Mouse (Mus musculus) regulatory T cell (primary cell): ENCODE results near the gene Akt1.

ENCODE experiments used
- in situ Hi-C: fragments of 300-600 bp; cut with MboI, MseI; formaldehyde crosslinking; loops from one replicate; pipeline ENCODE4 v1.15.1; 2025; ENCODE audit warnings: high pct_unique_total_duplicates

Gene Akt1

GRCm38 (mm10) chr12:112693185-112694126, 18.8 kb upstream of the Akt1 start:
- in situ Hi-C loops, result no loop called here

- in situ Hi-C loops, result no loop called here
These were observed 13.8 kb upstream of the Akt1 start for GRCm38 (mm10) chr12:112688458-112688857.

GRCm38 (mm10) chr12:112683351-112683750, 8.7 kb upstream of the Akt1 start:
- in situ Hi-C loops, result no loop called here

GRCm38 (mm10) chr12:112679027-112679996, 4.6 kb upstream of the Akt1 start:
- in situ Hi-C loops, result no loop called here

GRCm38 (mm10) chr12:112678555-112679026, 3.9 kb upstream of the Akt1 start, which contains the start of gene Zbtb42:
Zbtb42 (plus strand) TSS chr12:112678828.
- in situ Hi-C loops, result no loop called here

GRCm38 (mm10) chr12:112677943-112678554, 3.4 kb upstream of the Akt1 start:
- in situ Hi-C loops, result no loop called here

GRCm38 (mm10) chr12:112677076-112677475, 2.4 kb upstream of the Akt1 start:
- in situ Hi-C loops, result no loop called here

- in situ Hi-C loops, result no loop called here
These were observed 756 bp upstream of the Akt1 start for GRCm38 (mm10) chr12:112675245-112676035.

GRCm38 (mm10) chr12:112673576-112674091, 1.1 kb downstream of the Akt1 start:
- in situ Hi-C loops, result no loop called here

- in situ Hi-C loops, result no loop called here
These were observed 1.7 kb downstream of the Akt1 start for GRCm38 (mm10) chr12:112672744-112673575.

- in situ Hi-C loops, result no loop called here
These were observed 2.8 kb downstream of the Akt1 start for GRCm38 (mm10) chr12:112671891-112672290.

- in situ Hi-C loops, result no loop called here
These were observed 3.8 kb downstream of the Akt1 start for GRCm38 (mm10) chr12:112670718-112671393.

GRCm38 (mm10) chr12:112667619-112668297, 6.9 kb downstream of the Akt1 start:
- in situ Hi-C loops, result no loop called here

- in situ Hi-C loops, result no loop called here
These were observed 8.7 kb downstream of the Akt1 start for GRCm38 (mm10) chr12:112665881-112666544.

GRCm38 (mm10) chr12:112665445-112665844, 9.2 kb downstream of the Akt1 start:
- in situ Hi-C loops, result no loop called here

- in situ Hi-C loops, result no loop called here
These were observed 10.0 kb downstream of the Akt1 start for GRCm38 (mm10) chr12:112664656-112665055.

- in situ Hi-C loops, result no loop called here
These were observed 10.6 kb downstream of the Akt1 start for GRCm38 (mm10) chr12:112664124-112664523.

GRCm38 (mm10) chr12:112663716-112664115, 11.0 kb downstream of the Akt1 start:
- in situ Hi-C loops, result no loop called here
